Mouse (Mus musculus) urinary bladder, adult 18-20 months (tissue): ENCODE data around the gene Pygo2.

Experiments used
- DNase-seq, 2 experiments: peaks; one replicate each; pipeline ENCODE4 v3.0.0; 2022; ENCODE audit warnings: low spot score in 2 of 2, mixed read lengths in 2 of 2

Pygo2 gene

GRCm38 (mm10) chr3:89456726-89457665, 27.0 kb downstream of the Pygo2 start:
- peak in 1 of 2 experiments; percentile 52 for DNase-seq

- DNase-seq, result no peak
These were observed 28.5 kb downstream of the Pygo2 start for GRCm38 (mm10) chr3:89458372-89458964.

GRCm38 (mm10) chr3:89458965-89459807, 29.2 kb downstream of the Pygo2 start:
- peak; percentile 83 to 91 for DNase-seq

GRCm38 (mm10) chr3:89468268-89468667, 38.3 kb downstream of the Pygo2 start:
- DNase-seq, result no peak

- DNase-seq, result no peak
These were observed 42.3 kb downstream of the Pygo2 start for GRCm38 (mm10) chr3:89472280-89472679.

GRCm38 (mm10) chr3:89473838-89474237, 43.8 kb downstream of the Pygo2 start:
- no peak for DNase-seq

- DNase-seq, result no peak
These were observed 49.0 kb downstream of the Pygo2 start for GRCm38 (mm10) chr3:89479055-89479454.

- no peak for DNase-seq
These were observed 51.5 kb downstream of the Pygo2 start for GRCm38 (mm10) chr3:89481488-89481887.

- DNase-seq, result no peak
These were observed 52.2 kb downstream of the Pygo2 start for GRCm38 (mm10) chr3:89482249-89482648.
